Mouse (Mus musculus) MEL (cell line): ENCODE data around the gene Amacr.

Experiments
- EP300 ChIP-seq, 2 experiments: IDR thresholded peaks; 2 replicates each; pipeline ENCODE4 v1.6.1; 2011; ENCODE audit warnings: improper control_type of control experiment in 2 of 2, low read length in 2 of 2, low read depth in 1 of 2, mild to moderate bottlenecking in 1 of 2
- GATA1 ChIP-seq: IDR thresholded peaks from 2 replicates; pipeline ENCODE4 v1.6.1; 2011; ENCODE audit warnings: low read depth, low read length, improper control_type of control experiment

- TF ChIP-seq EP300 (IDR thresholded peaks at IDR 0.05; ENCODE audit: low read depth in 1 of 2, low read length in 2 of 2) (no peak), GATA1 (no peak)
Observed at GRCm38 (mm10) chr15:11041229-11041628, 59.7 kb downstream of the Amacr start.
